Mouse (Mus musculus): ENCODE results near the gene Spns3. TPM values are rescaled to one million over a fixed set of nuclear protein-coding genes. Genes with fewer than 3 reads are reported as not detected.

Gene Spns3
- polyA plus RNA-seq, 1 experiment from 2014 or later, result 0.99 TPM

DNA sequence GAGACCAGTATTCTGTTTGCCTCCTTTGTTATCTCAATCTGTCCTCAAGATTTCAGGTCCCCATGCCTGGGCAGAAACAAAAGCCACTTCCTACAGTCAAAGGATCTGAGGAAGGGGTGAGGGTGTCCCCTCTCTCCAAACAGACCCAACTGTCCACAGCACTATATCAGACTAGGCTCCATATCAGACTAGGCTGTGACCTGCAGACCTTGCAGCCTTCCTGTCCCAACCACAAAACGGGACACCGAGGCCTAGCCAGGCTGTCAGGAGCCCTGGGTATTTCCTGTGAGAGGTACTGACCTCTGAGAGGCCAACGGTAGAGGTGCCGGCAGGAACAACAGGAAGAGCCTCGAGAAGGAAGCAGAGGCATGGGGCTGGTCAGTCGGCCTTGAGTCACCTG lies 65.8 kb downstream of the Spns3 start:
- Histone ChIP-seq H3K36me3 (ENCODE audit: insufficient read depth, low read length) (no peaks in the 10 kb centered on the region), H3K4me2 (ENCODE audit: low read length) (no peak overlapping the region), H3K27me3 (ENCODE audit: insufficient read depth, low read length) (no peaks in the 10 kb centered on the region), H3K4me3 (replicated peaks; ENCODE audit: low read depth, low read length) (no peak overlapping the region), H3K9me3 (replicated peaks; ENCODE audit: low read length) (no peaks in the 10 kb centered on the region), H3K9ac (ENCODE audit: low read depth, low read length) (no peak overlapping the region), H3K4me1 (replicated peaks; ENCODE audit: insufficient read depth, low read length) (0 out of 2 replicates have a peak, but pooled peaks cover 8% of the 10 kb centered on the region), H3K27ac (no peak overlapping the region)
- DNase-seq (ENCODE audit: low spot score), result no peak
- WGBS, result 42% methylated on average over 6 of the region's 6 CpGs
- ATAC-seq (replicated peaks; ENCODE audit: low FRiP score, low read depth), result no peak
- TF ChIP-seq CTCF (IDR thresholded peaks at IDR 0.05; ENCODE audit: low read depth), result no peak

DNA sequence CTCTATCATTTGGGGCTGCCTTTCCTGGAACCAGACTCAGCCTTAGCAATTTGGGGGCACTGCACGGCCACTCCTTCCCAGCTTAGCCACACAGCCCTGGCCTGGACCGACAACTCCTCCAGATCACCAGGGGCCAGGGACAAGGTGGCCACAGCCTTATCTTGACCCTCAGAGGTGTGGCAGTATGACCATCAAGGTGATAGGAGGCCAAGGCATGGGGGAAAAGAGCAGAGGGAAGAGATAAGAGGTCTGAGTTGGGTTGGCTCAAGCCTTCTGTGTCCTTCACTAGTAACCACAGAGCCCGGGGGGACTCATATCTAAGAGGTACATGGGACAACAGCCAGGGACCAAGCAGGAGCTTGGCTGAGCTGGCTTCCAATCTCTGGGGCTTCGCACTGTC lies 68.4 kb downstream of the Spns3 start:
- no peak for DNase-seq (ENCODE audit: low spot score)
- Histone ChIP-seq H3K4me2 (ENCODE audit: low read length) (no peak overlapping the region), H3K4me3 (replicated peaks; ENCODE audit: low read depth, low read length) (no peak overlapping the region), H3K9ac (ENCODE audit: low read depth, low read length) (no peak overlapping the region), H3K27ac (no peak overlapping the region), H3K9me3 (replicated peaks; ENCODE audit: low read length) (no peaks in the 10 kb centered on the region), H3K4me1 (replicated peaks; ENCODE audit: insufficient read depth, low read length) (peaks cover 7% of the 10 kb centered on the region; the same call in 1 of the 2 replicates), H3K36me3 (ENCODE audit: insufficient read depth, low read length) (no peaks in the 10 kb centered on the region), H3K27me3 (ENCODE audit: insufficient read depth, low read length) (no peaks in the 10 kb centered on the region)
- no peak for TF ChIP-seq CTCF (IDR thresholded peaks at IDR 0.05; ENCODE audit: low read depth)
- ATAC-seq (replicated peaks; ENCODE audit: low FRiP score, low read depth), result no peak
- 83% methylated on average over 4 of the region's 4 CpGs for WGBS

DNA sequence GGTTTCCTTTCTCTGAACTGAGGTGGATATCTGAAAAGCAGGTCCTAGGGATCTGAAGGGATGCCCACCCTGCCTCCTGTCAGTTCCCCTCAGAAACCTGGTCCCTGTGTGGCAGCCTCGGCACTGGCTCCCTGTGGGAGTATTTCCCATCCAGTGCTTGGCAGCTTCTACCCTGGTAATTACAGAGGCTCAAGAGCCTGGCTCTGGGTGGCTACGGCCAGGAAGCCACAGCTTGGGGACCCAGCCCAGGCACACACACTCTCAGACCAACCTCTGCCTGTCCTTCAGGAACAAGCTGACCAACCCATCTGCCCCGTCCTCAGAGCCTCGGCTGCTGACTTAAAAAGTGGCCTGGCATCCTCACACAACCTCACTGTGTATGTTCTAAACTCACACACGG lies 69.0 kb downstream of the Spns3 start:
- no peak overlapping the region for H3K9ac ChIP-seq (ENCODE audit: low read depth, low read length)
- no peak for TF ChIP-seq CTCF (IDR thresholded peaks at IDR 0.05; ENCODE audit: low read depth)
- H3K27ac ChIP-seq, result no peak overlapping the region
- no peaks in the 10 kb centered on the region for H3K27me3 ChIP-seq (ENCODE audit: insufficient read depth, low read length)
- no peaks in the 10 kb centered on the region for H3K9me3 ChIP-seq (replicated peaks; ENCODE audit: low read length)
- 73% methylated on average over 5 of the region's 5 CpGs for WGBS
- no peak overlapping the region for H3K4me3 ChIP-seq (replicated peaks; ENCODE audit: low read depth, low read length)
- DNase-seq (ENCODE audit: low spot score), result no peak
- ATAC-seq (replicated peaks; ENCODE audit: low FRiP score, low read depth), result no peak
- no peak overlapping the region for H3K4me2 ChIP-seq (ENCODE audit: low read length)
- no peaks in the 10 kb centered on the region for H3K36me3 ChIP-seq (ENCODE audit: insufficient read depth, low read length)
- peaks cover 7% of the 10 kb centered on the region; the same call in 1 of the 2 replicates for H3K4me1 ChIP-seq (replicated peaks; ENCODE audit: insufficient read depth, low read length)

DNA sequence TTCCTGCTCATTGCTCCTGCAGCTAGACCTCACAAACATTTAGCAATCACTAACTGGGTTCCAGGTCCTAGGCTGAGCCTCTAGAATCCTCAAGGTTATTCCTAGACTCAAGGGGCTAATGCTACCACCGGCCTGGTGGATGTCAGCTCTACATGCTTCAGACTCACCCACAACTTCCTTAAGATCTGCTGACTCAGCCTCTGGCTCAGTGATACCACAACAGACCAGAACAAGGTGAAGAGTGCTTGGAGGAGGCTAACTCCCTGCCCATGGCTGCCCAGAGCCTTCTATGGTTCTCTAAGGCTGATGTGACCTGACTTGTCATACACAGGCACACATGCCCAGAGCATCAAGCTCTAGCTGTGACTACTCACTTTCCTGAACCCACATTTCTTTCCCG lies 70.8 kb downstream of the Spns3 start:
- Histone ChIP-seq H3K36me3 (ENCODE audit: insufficient read depth, low read length) (no peaks in the 10 kb centered on the region), H3K27me3 (ENCODE audit: insufficient read depth, low read length) (no peaks in the 10 kb centered on the region), H3K4me2 (ENCODE audit: low read length) (no peak overlapping the region), H3K4me1 (replicated peaks; ENCODE audit: insufficient read depth, low read length) (peaks cover 7% of the 10 kb centered on the region; the same call in 1 of the 2 replicates), H3K4me3 (replicated peaks; ENCODE audit: low read depth, low read length) (no peak overlapping the region), H3K9ac (ENCODE audit: low read depth, low read length) (no peak overlapping the region), H3K27ac (no peak overlapping the region), H3K9me3 (replicated peaks; ENCODE audit: low read length) (no peaks in the 10 kb centered on the region)
- ATAC-seq (replicated peaks; ENCODE audit: low FRiP score, low read depth), result no peak
- WGBS, result 79% methylated on average over 2 of the region's 2 CpGs
- no peak for TF ChIP-seq CTCF (IDR thresholded peaks at IDR 0.05; ENCODE audit: low read depth)
- DNase-seq (ENCODE audit: low spot score), result no peak

DNA sequence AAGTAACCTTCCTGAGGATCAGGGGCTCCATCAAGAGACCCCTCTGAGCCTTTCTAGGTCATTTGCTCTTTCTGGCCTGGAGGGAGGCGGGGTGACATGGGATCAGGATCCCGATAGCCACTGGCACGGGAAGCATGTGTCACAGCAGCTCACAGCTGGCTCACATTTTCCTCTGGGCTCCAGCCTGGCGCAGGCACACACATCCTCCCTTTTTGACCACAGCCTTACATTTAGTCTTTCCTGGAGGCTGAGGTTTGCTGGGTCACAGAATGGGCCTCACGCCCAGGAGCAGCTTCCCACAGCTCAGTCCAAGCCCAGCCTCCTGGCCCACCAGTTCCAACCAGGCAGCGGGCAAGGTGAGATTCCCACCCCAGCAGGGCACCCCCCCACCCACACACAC lies 72.1 kb downstream of the Spns3 start:
- WGBS, result 50% methylated on average over 6 of the region's 6 CpGs
- H3K9ac ChIP-seq (ENCODE audit: low read depth, low read length), result no peak overlapping the region
- no peaks in the 10 kb centered on the region for H3K36me3 ChIP-seq (ENCODE audit: insufficient read depth, low read length)
- DNase-seq (ENCODE audit: low spot score), result no peak
- H3K27me3 ChIP-seq (ENCODE audit: insufficient read depth, low read length), result no peaks in the 10 kb centered on the region
- H3K27ac ChIP-seq, result peak overlapping the region; percentile 34; the same call in 1 of the 2 replicates
- no peak overlapping the region for H3K4me3 ChIP-seq (replicated peaks; ENCODE audit: low read depth, low read length)
- H3K4me1 ChIP-seq (replicated peaks; ENCODE audit: insufficient read depth, low read length), result peaks cover 7% of the 10 kb centered on the region; the same call in 1 of the 2 replicates
- ATAC-seq (replicated peaks; ENCODE audit: low FRiP score, low read depth), result no peak
- no peaks in the 10 kb centered on the region for H3K9me3 ChIP-seq (replicated peaks; ENCODE audit: low read length)
- no peak overlapping the region for H3K4me2 ChIP-seq (ENCODE audit: low read length)
- TF ChIP-seq CTCF (IDR thresholded peaks at IDR 0.05; ENCODE audit: low read depth), result no peak

DNA sequence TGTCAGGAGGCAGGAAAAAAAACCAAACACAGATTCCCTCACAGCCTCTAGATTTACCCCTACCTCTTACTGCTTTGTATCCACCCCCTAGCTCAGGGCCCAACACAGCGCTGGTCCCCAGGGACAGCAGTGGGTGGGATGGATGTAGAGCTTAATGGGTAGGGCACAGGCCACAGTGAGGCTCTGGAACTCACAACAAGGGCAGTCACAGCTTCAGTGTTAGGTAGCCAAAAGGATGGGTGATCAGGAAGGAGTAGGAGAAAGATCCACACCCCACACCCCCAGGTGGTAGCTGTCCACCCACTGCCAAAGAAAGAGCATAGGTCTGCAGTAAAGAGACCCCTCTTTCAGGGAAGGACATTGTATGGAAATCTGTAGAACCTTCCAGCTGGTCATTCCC lies 72.7 kb downstream of the Spns3 start:
- 92% methylated on average over 1 of the region's 1 CpGs for WGBS
- Histone ChIP-seq H3K27ac (peak overlapping the region; percentile 34; the same call in 1 of the 2 replicates), H3K4me2 (ENCODE audit: low read length) (no peak overlapping the region), H3K9ac (ENCODE audit: low read depth, low read length) (no peak overlapping the region), H3K4me1 (replicated peaks; ENCODE audit: insufficient read depth, low read length) (peaks cover 7% of the 10 kb centered on the region; the same call in 1 of the 2 replicates), H3K27me3 (ENCODE audit: insufficient read depth, low read length) (no peaks in the 10 kb centered on the region), H3K36me3 (ENCODE audit: insufficient read depth, low read length) (no peaks in the 10 kb centered on the region), H3K9me3 (replicated peaks; ENCODE audit: low read length) (no peaks in the 10 kb centered on the region), H3K4me3 (replicated peaks; ENCODE audit: low read depth, low read length) (no peak overlapping the region)
- no peak for ATAC-seq (replicated peaks; ENCODE audit: low FRiP score, low read depth)
- DNase-seq (ENCODE audit: low spot score), result no peak
- no peak for TF ChIP-seq CTCF (IDR thresholded peaks at IDR 0.05; ENCODE audit: low read depth)

DNA sequence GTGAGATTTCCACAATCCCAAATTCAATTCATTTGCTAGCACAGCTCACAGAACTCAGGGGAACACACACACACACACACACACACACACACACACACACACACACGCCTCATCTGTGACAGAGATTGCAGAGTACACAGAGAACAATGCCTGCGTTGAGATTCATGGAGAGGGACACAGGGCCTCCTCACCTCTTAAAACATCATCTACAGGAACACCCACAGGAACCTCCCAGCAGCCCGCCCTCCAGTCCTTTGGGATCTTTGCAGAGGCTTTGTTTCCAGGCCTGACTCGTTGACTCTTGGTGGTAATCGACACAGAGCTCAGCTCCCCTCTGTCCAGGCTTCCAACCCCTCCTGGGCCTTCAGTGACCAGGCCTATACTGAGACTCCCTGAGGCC lies 73.1 kb downstream of the Spns3 start:
- no peaks in the 10 kb centered on the region for H3K27me3 ChIP-seq (ENCODE audit: insufficient read depth, low read length)
- ATAC-seq (replicated peaks; ENCODE audit: low FRiP score, low read depth), result no peak
- H3K9me3 ChIP-seq (replicated peaks; ENCODE audit: low read length), result no peaks in the 10 kb centered on the region
- H3K4me2 ChIP-seq (ENCODE audit: low read length), result no peak overlapping the region
- peaks cover 7% of the 10 kb centered on the region; the same call in 1 of the 2 replicates for H3K4me1 ChIP-seq (replicated peaks; ENCODE audit: insufficient read depth, low read length)
- no peak for DNase-seq (ENCODE audit: low spot score)
- H3K4me3 ChIP-seq (replicated peaks; ENCODE audit: low read depth, low read length), result no peak overlapping the region
- no peak overlapping the region for H3K9ac ChIP-seq (ENCODE audit: low read depth, low read length)
- H3K27ac ChIP-seq, result peak overlapping the region; percentile 34; the same call in 1 of the 2 replicates
- no peaks in the 10 kb centered on the region for H3K36me3 ChIP-seq (ENCODE audit: insufficient read depth, low read length)
- WGBS, result 43% methylated on average over 5 of the region's 5 CpGs
- no peak for TF ChIP-seq CTCF (IDR thresholded peaks at IDR 0.05; ENCODE audit: low read depth)

Measured in kidney, postnatal 0 days (tissue).